Mouse (Mus musculus) lung, postnatal 14 days (tissue): ENCODE measurements at regions not wholly inside any gene's neighbourhood (a gene's known extent, or its start where the extent isn't known, plus 50 kb on each side); places are given as distances from the start of the nearest gene placed in this dataset.

Source experiments
- DNase-seq: peaks from one replicate; pipeline ENCODE4 v3.0.0; 2021

- peak; percentile 34 for DNase-seq
These were observed 58.3 kb upstream of the Twist2 start for GRCm38 (mm10) chr1:91742914-91743313.

- no peak for DNase-seq
These were observed 57.2 kb upstream of the Twist2 start for GRCm38 (mm10) chr1:91744076-91744475.

GRCm38 (mm10) chr1:91744701-91745100, 56.6 kb upstream of the Twist2 start:
- DNase-seq, result no peak

GRCm38 (mm10) chr1:91747583-91747982, 53.7 kb upstream of the Twist2 start:
- DNase-seq, result peak; percentile 42
